Mouse (Mus musculus) midbrain, embryonic 14.5 days (tissue): ENCODE data around the gene G3bp1. TPM values are rescaled to one million over a fixed set of nuclear protein-coding genes. Genes with fewer than 3 reads are reported as not detected.
A peak's percentile ranks its signal among the peaks of the same experiment; 100 is the strongest.

Source experiments
- ATAC-seq: fragments of 200-750 bp; cut with Nextera tagmentation; 2 replicates; pipeline ENCODE4 v1.8.0; 2017; ENCODE audit warnings: moderate number of reproducible peaks, moderate library complexity; ENCODE audit not compliant: low FRiP score, low TSS enrichment
- DNase-seq: peaks from one replicate; pipeline ENCODE4 v3.0.0-alpha.2; 2015
- H3K27ac ChIP-seq: fragments of 300-500 bp; sonication (generic); replicated peaks from 2 replicates; pipeline ENCODE4 v1.5.1; 2014; ENCODE audit warnings: mild to moderate bottlenecking, low read depth, low read length, moderate library complexity
- H3K27me3 ChIP-seq: fragments of 300-500 bp; sonication (generic); 2 replicates; pipeline ENCODE4 v1.6.1; 2014; ENCODE audit warnings: low read length, control low read depth, mixed read lengths; ENCODE audit not compliant: control insufficient read depth, insufficient read depth
- H3K36me3 ChIP-seq: fragments of 300-500 bp; sonication (generic); 2 replicates; pipeline ENCODE4 v1.6.1; 2014; ENCODE audit warnings: low read length, control low read depth; ENCODE audit not compliant: control insufficient read depth, insufficient read depth
- H3K4me1 ChIP-seq: fragments of 300-500 bp; sonication (generic); 2 replicates; pipeline ENCODE4 v1.6.1; 2014; ENCODE audit warnings: mild to moderate bottlenecking, antibody characterized with exemption, low read length, control low read depth; ENCODE audit not compliant: control insufficient read depth, insufficient read depth
- H3K4me2 ChIP-seq: fragments of 300-500 bp; sonication (generic); 2 replicates; pipeline ENCODE4 v1.6.1; 2014; ENCODE audit warnings: mild to moderate bottlenecking, low read length, moderate library complexity
- H3K4me3 ChIP-seq: fragments of 300-500 bp; sonication (generic); replicated peaks from 2 replicates; pipeline ENCODE4 v1.5.1; 2014; ENCODE audit warnings: low read depth, low read length
- H3K9ac ChIP-seq: fragments of 300-500 bp; sonication (generic); replicated peaks from 2 replicates; pipeline ENCODE4 v1.6.1; 2014; ENCODE audit warnings: mild to moderate bottlenecking, low read length, moderate library complexity
- H3K9me3 ChIP-seq: fragments of 300-500 bp; sonication (generic); 2 replicates; pipeline ENCODE4 v1.6.1; 2016; ENCODE audit warnings: low read length, control low read depth, mixed read lengths; ENCODE audit not compliant: control insufficient read depth
- WGBS: fragments of 180-500 bp; shearing (Covaris S2); extraction: QIAGEN DNeasy Blood & Tissue Kit; methylation state at CpG from one replicate; pipeline ENCODE4 v1.1.7; 2014; 5-methylcytosine and 5-hydroxymethylcytosine counted together
- polyA plus RNA-seq: library from polyadenylated mRNA; unstranded; fragments of >200 nt; fragmentation: Nextera tagmentation; extraction: Ambion mirVana; gene quantifications from 2 replicates; pipeline ENCODE4 v1.2.1, GENCODE M21; 2014

G3bp1 gene
- polyA plus RNA-seq, 1 experiment from 2014 or later, result 125 TPM

- no peak for ATAC-seq
- H3K4me2 ChIP-seq, result no peak overlapping the region
- no peaks in the 10 kb centered on the region for H3K9me3 ChIP-seq
- no peaks in the 10 kb centered on the region for H3K36me3 ChIP-seq
- no peak overlapping the region for H3K27ac ChIP-seq
- H3K4me3 ChIP-seq, result no peak overlapping the region
- DNase-seq, result no peak
- no peak overlapping the region for H3K9ac ChIP-seq
- H3K4me1 ChIP-seq, result no peaks in the 10 kb centered on the region
- no peaks in the 10 kb centered on the region for H3K27me3 ChIP-seq
- 47% methylated on average over 4 of the region's 4 CpGs for WGBS
Measured at GRCm38 (mm10) chr11:55438031-55438430, 31.5 kb upstream of the G3bp1 start.

- H3K4me2 ChIP-seq, result no peak overlapping the region
- ATAC-seq (no peak), DNase-seq (no peak)
- H3K27ac ChIP-seq, result no peak overlapping the region
- no peaks in the 10 kb centered on the region for H3K9me3 ChIP-seq
- no peaks in the 10 kb centered on the region for H3K27me3 ChIP-seq
- H3K4me3 ChIP-seq, result no peak overlapping the region
- no peak overlapping the region for H3K9ac ChIP-seq
- no peaks in the 10 kb centered on the region for H3K4me1 ChIP-seq
- 69% methylated on average over 5 of the region's 5 CpGs for WGBS
- no peaks in the 10 kb centered on the region for H3K36me3 ChIP-seq
Measured at GRCm38 (mm10) chr11:55439718-55440117, 29.8 kb upstream of the G3bp1 start.

- Histone ChIP-seq H3K4me2 (no peak overlapping the region), H3K27ac (no peak overlapping the region), H3K4me1 (no peaks in the 10 kb centered on the region), H3K9me3 (no peaks in the 10 kb centered on the region), H3K4me3 (no peak overlapping the region), H3K36me3 (peaks cover 10% of the 10 kb centered on the region), H3K9ac (no peak overlapping the region), H3K27me3 (no peaks in the 10 kb centered on the region)
- ATAC-seq (no peak), DNase-seq (peak; percentile 94)
- WGBS, result 0% methylated on average over 1 of the region's 1 CpGs
Measured at GRCm38 (mm10) chr11:55444772-55445171, 24.7 kb upstream of the G3bp1 start.

GRCm38 (mm10) chr11:55446579-55446978, 22.9 kb upstream of the G3bp1 start:
- no peak overlapping the region for H3K4me2 ChIP-seq
- no peak overlapping the region for H3K9ac ChIP-seq
- H3K9me3 ChIP-seq, result no peaks in the 10 kb centered on the region
- H3K27ac ChIP-seq, result no peak overlapping the region
- no peaks in the 10 kb centered on the region for H3K4me1 ChIP-seq
- ATAC-seq (no peak; the same call in 1 of the 2 replicates), DNase-seq (peak; percentile 86)
- no peaks in the 10 kb centered on the region for H3K27me3 ChIP-seq
- 28% methylated on average over 4 of the region's 4 CpGs for WGBS
- peaks cover 19% of the 10 kb centered on the region for H3K36me3 ChIP-seq
- H3K4me3 ChIP-seq, result no peak overlapping the region

- no peak for ATAC-seq
- Histone ChIP-seq H3K4me3 (no peak overlapping the region), H3K36me3 (peaks cover 19% of the 10 kb centered on the region)
Measured at GRCm38 (mm10) chr11:55449531-55449930, 20.0 kb upstream of the G3bp1 start.

GRCm38 (mm10) chr11:55450311-55450710, 19.2 kb upstream of the G3bp1 start:
- Histone ChIP-seq H3K9me3 (no peaks in the 10 kb centered on the region), H3K36me3 (peaks cover 19% of the 10 kb centered on the region), H3K27me3 (no peaks in the 10 kb centered on the region), H3K4me2 (no peak overlapping the region), H3K4me1 (no peaks in the 10 kb centered on the region), H3K9ac (no peak overlapping the region), H3K4me3 (no peak overlapping the region), H3K27ac (no peak overlapping the region)
- 75% methylated on average over 4 of the region's 4 CpGs for WGBS
- ATAC-seq (no peak), DNase-seq (no peak)

More at GRCm38 (mm10) chr11:55449531-55449930, 20.0 kb upstream of the G3bp1 start:
- 82% methylated on average over 7 of the region's 7 CpGs for WGBS
- Histone ChIP-seq H3K27me3 (no peaks in the 10 kb centered on the region), H3K9me3 (no peaks in the 10 kb centered on the region), H3K27ac (no peak overlapping the region), H3K4me2 (no peak overlapping the region), H3K4me1 (no peaks in the 10 kb centered on the region), H3K9ac (no peak overlapping the region)
- no peak for DNase-seq

GRCm38 (mm10) chr11:55453640-55454039, 15.8 kb upstream of the G3bp1 start:
- no peak overlapping the region for H3K27ac ChIP-seq
- DNase-seq (no peak), ATAC-seq (no peak)
- WGBS, result 95% methylated on average over 4 of the region's 4 CpGs
- no peaks in the 10 kb centered on the region for H3K4me1 ChIP-seq
- peaks cover 16% of the 10 kb centered on the region for H3K36me3 ChIP-seq
- no peaks in the 10 kb centered on the region for H3K27me3 ChIP-seq
- no peak overlapping the region for H3K9ac ChIP-seq
- H3K4me2 ChIP-seq, result no peak overlapping the region
- no peak overlapping the region for H3K4me3 ChIP-seq
- no peaks in the 10 kb centered on the region for H3K9me3 ChIP-seq

GRCm38 (mm10) chr11:55455166-55455565, 14.3 kb upstream of the G3bp1 start:
- ATAC-seq, result no peak
- Histone ChIP-seq H3K9ac (no peak overlapping the region), H3K36me3 (peaks cover 4% of the 10 kb centered on the region; the same call in 1 of the 2 replicates), H3K4me2 (no peak overlapping the region), H3K27ac (no peak overlapping the region), H3K4me3 (no peak overlapping the region), H3K27me3 (no peaks in the 10 kb centered on the region), H3K4me1 (peaks cover 2% of the 10 kb centered on the region), H3K9me3 (no peaks in the 10 kb centered on the region)
- no peak for DNase-seq
- 73% methylated on average over 2 of the region's 2 CpGs for WGBS

- Histone ChIP-seq H3K27me3 (no peaks in the 10 kb centered on the region), H3K9me3 (no peaks in the 10 kb centered on the region), H3K27ac (no peak overlapping the region), H3K36me3 (no peaks in the 10 kb centered on the region), H3K4me1 (peaks cover 11% of the 10 kb centered on the region), H3K4me3 (no peak overlapping the region), H3K9ac (no peak overlapping the region), H3K4me2 (no peak overlapping the region)
- WGBS, result 55% methylated on average over 4 of the region's 4 CpGs
- ATAC-seq, result no peak
- DNase-seq, result no peak
Measured at GRCm38 (mm10) chr11:55458501-55458900, 11.0 kb upstream of the G3bp1 start.
